Mouse (Mus musculus) kidney, adult 2 months (tissue): ENCODE measurements around the gene Glul.
A peak's percentile ranks its signal among the peaks of the same experiment; 100 is the strongest.

Source experiments
- CTCF ChIP-seq: fragments of 200-500 bp; conservative IDR thresholded peaks from 2 replicates; pipeline ENCODE4 v1.5.1; 2011; ENCODE audit warnings: low read depth, mild to moderate bottlenecking, control low read depth, low read length, moderate library complexity, mixed read lengths; ENCODE audit not compliant: insufficient read depth, insufficient read length
- POLR2A ChIP-seq: fragments of 200-500 bp; IDR thresholded peaks from one replicate; pipeline ENCODE4 v1.6.1; 2011; ENCODE audit warnings: low read depth, low read length, control low read depth

DNA sequence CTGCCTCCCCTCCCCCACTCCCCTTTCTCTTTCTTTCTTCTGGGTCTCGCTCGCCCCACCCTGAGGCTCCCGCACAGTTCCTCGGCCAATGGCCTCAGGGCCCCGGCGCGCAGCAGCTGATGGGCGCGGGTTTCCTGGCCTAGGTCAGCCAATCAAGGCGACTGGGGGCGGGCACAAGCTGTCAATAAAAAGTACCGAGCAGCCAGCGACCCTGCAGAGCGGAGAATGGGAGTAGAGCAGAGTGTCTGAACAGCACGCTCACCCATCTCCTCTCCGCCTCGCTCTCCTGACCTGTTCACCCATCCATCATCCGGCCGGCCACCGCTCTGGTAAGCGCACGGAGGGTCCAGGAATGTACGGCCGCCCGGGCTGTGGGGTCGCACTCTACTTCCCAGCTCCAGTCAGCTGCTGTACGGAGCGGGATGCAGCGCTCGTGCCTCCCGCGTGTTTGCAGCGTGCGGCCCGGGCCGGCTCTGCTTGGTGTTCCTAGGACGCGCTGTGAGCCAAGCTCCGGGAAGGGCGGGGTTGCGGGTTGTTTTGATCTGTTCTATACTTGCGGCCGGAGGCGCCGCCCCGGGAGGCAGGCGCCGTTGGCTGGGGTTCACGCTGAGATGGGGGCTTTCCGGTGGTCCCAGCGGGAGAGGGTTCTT, at the start of gene Glul, which contains the start of gene Teddm2:
- TF ChIP-seq POLR2A, result peak; percentile 100
- no peak for TF ChIP-seq CTCF
